Mouse (Mus musculus) heart, embryonic 15.5 days (tissue): ENCODE results near the gene Rasal3. TPM values are rescaled to one million over a fixed set of nuclear protein-coding genes. Genes with fewer than 3 reads are reported as not detected.

Source experiments
- ATAC-seq: fragments of 200-750 bp; cut with Nextera tagmentation; replicated peaks from 2 replicates; pipeline ENCODE4 v1.8.0; 2017; ENCODE audit warnings: low read depth, moderate TSS enrichment; ENCODE audit not compliant: insufficient number of reproducible peaks, insufficient read depth, low FRiP score
- H3K27ac ChIP-seq: fragments of 300-500 bp; sonication (generic); 2 replicates; pipeline ENCODE4 v1.5.1; 2015; ENCODE audit warnings: mild to moderate bottlenecking, inconsistent platforms
- H3K27me3 ChIP-seq: fragments of 300-500 bp; sonication (generic); 2 replicates; pipeline ENCODE4 v1.6.1; 2015; ENCODE audit warnings: inconsistent platforms
- H3K36me3 ChIP-seq: fragments of 300-500 bp; sonication (generic); 2 replicates; pipeline ENCODE4 v1.6.1; 2015; ENCODE audit warnings: mild to moderate bottlenecking, inconsistent platforms
- H3K4me1 ChIP-seq: fragments of 300-500 bp; sonication (generic); replicated peaks from 2 replicates; pipeline ENCODE4 v1.6.1; 2015; ENCODE audit warnings: inconsistent platforms
- H3K4me2 ChIP-seq: fragments of 300-500 bp; sonication (generic); 2 replicates; pipeline ENCODE4 v1.6.1; 2015; ENCODE audit warnings: inconsistent platforms, mild to moderate bottlenecking, moderate library complexity
- H3K4me3 ChIP-seq: fragments of 300-500 bp; sonication (generic); 2 replicates; pipeline ENCODE4 v1.5.1; 2015; ENCODE audit warnings: mild to moderate bottlenecking, inconsistent platforms
- H3K9ac ChIP-seq: fragments of 300-500 bp; sonication (generic); 2 replicates; pipeline ENCODE4 v1.6.1; 2015; ENCODE audit warnings: mild to moderate bottlenecking, inconsistent platforms
- H3K9me3 ChIP-seq: fragments of 300-500 bp; sonication (generic); replicated peaks from 2 replicates; pipeline ENCODE4 v1.6.1; 2016; ENCODE audit warnings: inconsistent platforms
- WGBS: fragments of 180-500 bp; shearing (Covaris S2); methylation state at CpG from one replicate; pipeline ENCODE4 v1.1.7; 2015; ENCODE audit warnings: mixed read lengths; 5-methylcytosine and 5-hydroxymethylcytosine counted together
- polyA plus RNA-seq: library from polyadenylated mRNA; unstranded; fragments of >200 nt; fragmentation: Nextera tagmentation; extraction: Ambion mirVana; gene quantifications from 2 replicates; pipeline ENCODE4 v1.2.1, GENCODE M21; 2015

The Rasal3 gene
- polyA plus RNA-seq, 1 experiment from 2014 or later = 1.9 TPM

DNA sequence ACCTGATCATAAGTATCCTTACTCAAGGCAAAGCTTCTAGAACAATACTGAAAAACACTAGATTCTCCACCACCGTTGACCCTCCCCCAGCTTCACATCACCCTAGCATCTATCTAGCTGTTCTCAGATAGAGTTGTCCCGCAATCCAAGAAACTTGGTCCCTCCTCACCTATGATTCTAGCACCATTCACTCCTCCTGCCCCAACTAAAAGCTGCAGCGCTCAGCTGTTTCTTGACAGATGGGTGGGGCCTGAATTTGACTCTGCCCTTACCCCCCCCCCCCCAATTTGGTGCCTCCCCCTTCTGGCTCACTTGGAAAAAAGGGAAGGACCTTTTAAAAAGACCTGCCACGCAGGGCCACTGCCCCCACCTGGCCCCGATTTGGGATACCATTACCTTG is 38.5 kb downstream of the Rasal3 start:
- Histone ChIP-seq H3K4me1 (peaks cover 32% of the 10 kb centered on the region), H3K27me3 (no peaks in the 10 kb centered on the region), H3K4me3 (peak overlapping the region; percentile 83), H3K9me3 (no peaks in the 10 kb centered on the region), H3K4me2 (peak overlapping the region; percentile 77), H3K36me3 (peaks cover 26% of the 10 kb centered on the region), H3K27ac (peak overlapping the region; percentile 75), H3K9ac (peak overlapping the region; percentile 42; the same call in 1 of the 2 replicates)
- ATAC-seq = no peak
- WGBS = 54% methylated on average over 5 of the region's 5 CpGs

DNA sequence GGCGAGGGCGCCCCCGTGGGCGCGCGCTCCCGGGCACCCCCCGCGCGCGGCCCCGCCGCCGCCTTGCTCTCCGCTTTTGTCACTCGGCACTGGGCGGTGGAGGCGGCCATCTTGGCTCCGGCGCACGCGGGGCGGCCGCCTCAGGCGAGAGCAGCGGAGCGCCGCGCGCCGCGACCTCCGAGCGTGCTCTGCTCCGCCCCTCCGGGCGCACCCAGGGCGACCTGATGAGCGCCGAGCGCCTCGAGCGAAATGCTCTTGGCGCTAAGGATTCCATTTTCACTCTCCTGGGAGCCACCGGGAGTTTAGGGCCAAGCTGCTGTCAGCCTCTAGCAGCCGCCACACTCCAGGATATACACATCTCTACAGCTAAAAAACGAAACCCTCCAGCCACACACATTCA is 39.1 kb downstream of the Rasal3 start:
- H3K27me3 ChIP-seq = no peaks in the 10 kb centered on the region
- peaks cover 31% of the 10 kb centered on the region for H3K36me3 ChIP-seq
- peak overlapping the region; percentile 77 for H3K4me2 ChIP-seq
- peak overlapping the region; percentile 83 for H3K4me3 ChIP-seq
- H3K27ac ChIP-seq = peak overlapping the region; percentile 77
- WGBS = under 1% methylated on average over 40 of the region's 47 CpGs
- H3K9me3 ChIP-seq = no peaks in the 10 kb centered on the region
- ATAC-seq = peak; percentile 93
- H3K9ac ChIP-seq = peak overlapping the region; percentile 96
- peaks cover 32% of the 10 kb centered on the region for H3K4me1 ChIP-seq

DNA sequence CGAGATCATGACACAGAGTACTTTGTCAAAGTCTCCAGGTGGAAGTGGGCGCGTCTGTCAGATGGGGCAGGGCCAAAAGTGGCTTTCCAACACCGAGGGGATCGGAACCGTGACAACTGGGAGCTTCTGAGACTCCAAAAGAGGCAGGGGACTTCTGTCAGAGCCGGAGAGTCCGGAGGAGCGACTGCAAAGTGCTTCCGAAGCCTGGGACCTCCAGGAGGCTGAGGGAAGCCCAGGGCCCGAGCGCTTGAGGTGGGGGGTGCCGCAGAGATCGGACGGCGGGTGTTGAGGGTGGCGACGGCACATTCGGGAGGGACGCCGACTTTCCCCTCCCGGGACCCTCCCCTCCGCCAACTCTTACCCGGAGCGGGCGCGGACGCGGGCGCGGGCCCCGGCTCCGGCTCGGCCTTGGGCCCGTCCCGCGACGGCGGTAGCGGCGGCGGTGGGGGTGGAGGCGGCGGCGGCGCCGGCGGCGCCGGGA is 39.5 kb downstream of the Rasal3 start:
- H3K36me3 ChIP-seq = peaks cover 36% of the 10 kb centered on the region
- peak overlapping the region; percentile 77 for H3K4me2 ChIP-seq
- peak overlapping the region; percentile 96 for H3K9ac ChIP-seq
- peak; percentile 52 for ATAC-seq
- H3K27me3 ChIP-seq = no peaks in the 10 kb centered on the region
- peak overlapping the region; percentile 83 for H3K4me3 ChIP-seq
- peaks cover 30% of the 10 kb centered on the region for H3K4me1 ChIP-seq
- peak overlapping the region; percentile 77 for H3K27ac ChIP-seq
- under 1% methylated on average over 47 of the region's 50 CpGs for WGBS
- no peaks in the 10 kb centered on the region for H3K9me3 ChIP-seq

DNA sequence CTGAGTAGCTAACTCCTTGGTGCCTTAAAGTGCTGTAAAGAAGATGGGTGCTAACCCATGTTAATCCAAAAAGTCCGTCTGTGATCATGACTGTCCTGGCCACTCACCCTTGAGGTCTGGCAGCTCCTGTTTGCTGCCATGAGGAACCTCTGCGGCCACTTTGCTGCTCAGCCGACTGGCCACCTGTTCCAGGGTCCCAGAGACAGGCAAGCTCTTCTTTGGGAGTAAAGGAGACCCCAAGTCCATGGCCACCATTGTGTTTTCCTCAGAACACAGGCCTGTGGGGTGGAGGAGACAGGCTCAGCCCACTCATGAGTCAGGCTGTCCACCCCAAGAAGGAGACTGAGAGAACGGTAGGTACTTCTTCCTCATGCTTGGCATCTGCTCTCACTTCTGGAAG is 40.7 kb downstream of the Rasal3 start:
- no peak for ATAC-seq
- Histone ChIP-seq H3K27me3 (no peaks in the 10 kb centered on the region), H3K4me2 (peak overlapping the region; percentile 77), H3K4me1 (peaks cover 27% of the 10 kb centered on the region), H3K9ac (peak overlapping the region; percentile 96; the same call in 1 of the 2 replicates), H3K27ac (no peak overlapping the region), H3K9me3 (no peaks in the 10 kb centered on the region), H3K4me3 (peak overlapping the region; percentile 83), H3K36me3 (peaks cover 47% of the 10 kb centered on the region)
- WGBS = 81% methylated on average over 4 of the region's 4 CpGs

DNA sequence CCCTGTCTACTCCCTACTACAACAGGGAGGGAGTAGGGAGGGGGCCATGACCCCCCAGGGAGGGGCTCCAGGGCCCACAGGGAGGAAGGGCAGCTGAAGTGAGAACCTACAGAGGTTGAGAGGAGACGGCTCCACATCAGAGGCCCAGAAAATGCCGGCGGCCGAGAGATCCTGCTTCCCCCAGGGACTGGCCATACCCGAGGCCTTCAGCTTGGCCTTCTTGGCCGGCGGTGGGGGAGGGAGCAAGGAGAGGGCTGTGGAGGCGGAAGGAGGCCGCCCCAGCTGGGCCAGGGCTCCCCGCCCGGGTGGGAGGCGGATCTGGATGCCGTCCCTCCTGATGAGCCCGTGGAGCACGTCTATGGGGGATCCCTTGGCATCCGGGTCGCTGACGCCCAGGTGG is 43.5 kb downstream of the Rasal3 start:
- no peak overlapping the region for H3K4me2 ChIP-seq
- H3K9ac ChIP-seq = no peak overlapping the region
- H3K4me1 ChIP-seq = peaks cover 23% of the 10 kb centered on the region
- peaks cover 75% of the 10 kb centered on the region for H3K36me3 ChIP-seq
- no peaks in the 10 kb centered on the region for H3K9me3 ChIP-seq
- H3K27me3 ChIP-seq = no peaks in the 10 kb centered on the region
- no peak overlapping the region for H3K4me3 ChIP-seq
- 84% methylated on average over 18 of the region's 18 CpGs for WGBS
- no peak overlapping the region for H3K27ac ChIP-seq
- ATAC-seq = no peak

DNA sequence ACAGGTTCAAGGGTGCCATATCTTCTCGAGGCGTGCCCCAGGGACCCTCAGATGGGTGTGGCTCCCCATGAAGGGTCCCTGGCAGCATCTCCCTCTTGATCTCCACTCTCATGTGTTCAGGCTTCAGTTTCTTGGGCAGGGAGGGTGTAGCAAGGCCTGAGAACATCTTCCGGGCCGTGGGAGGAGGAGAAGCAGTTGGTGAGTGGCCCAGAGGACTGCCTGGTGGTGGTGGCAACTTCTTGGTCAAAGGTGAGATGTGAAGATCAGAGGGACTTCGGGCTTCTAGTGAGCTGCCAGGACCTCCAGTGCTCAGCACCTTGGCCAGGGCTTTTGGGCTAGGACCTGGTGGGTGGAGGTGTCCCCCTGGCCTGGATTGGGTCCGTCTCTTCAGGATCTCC is 44.4 kb downstream of the Rasal3 start:
- Histone ChIP-seq H3K9ac (no peak overlapping the region), H3K4me1 (peaks cover 26% of the 10 kb centered on the region), H3K27me3 (no peaks in the 10 kb centered on the region), H3K36me3 (peaks cover 82% of the 10 kb centered on the region), H3K9me3 (no peaks in the 10 kb centered on the region), H3K4me2 (no peak overlapping the region), H3K27ac (no peak overlapping the region), H3K4me3 (no peak overlapping the region)
- 89% methylated on average over 6 of the region's 6 CpGs for WGBS
- ATAC-seq = no peak

DNA sequence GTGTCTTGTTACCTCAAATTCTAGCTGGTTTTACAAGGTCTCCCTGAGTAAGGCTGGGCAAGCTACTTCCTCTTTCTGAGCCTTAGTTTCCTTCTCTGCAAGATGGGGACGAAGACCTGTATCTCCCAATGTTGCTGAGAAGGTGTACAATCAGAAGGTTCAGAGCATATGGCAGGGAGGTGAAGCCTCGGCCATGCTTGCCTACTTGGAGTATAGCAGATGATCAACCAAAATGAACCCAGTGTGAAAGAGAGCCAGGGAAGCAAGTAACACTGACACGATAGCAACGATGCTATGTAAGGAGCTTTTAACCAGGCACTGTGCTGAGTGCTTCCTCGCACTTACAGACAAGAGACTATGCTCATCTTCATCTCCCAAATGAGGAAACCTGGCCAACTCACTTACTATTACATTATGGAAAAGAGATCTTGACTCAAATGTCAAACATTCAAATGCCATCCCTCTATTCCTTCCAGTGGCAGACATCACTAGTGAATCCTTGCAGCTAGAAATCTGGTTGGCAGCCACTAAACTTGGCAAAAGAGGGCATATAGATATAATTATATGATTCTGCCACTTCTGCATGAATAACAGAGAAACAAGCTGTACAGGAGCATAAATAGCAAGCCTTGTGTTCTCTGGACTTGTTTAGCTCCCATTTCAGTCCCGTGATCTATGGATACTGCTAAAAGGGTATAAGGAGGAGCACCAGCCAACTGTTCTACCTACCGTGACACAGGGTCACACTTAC is 45.0 kb downstream of the Rasal3 start:
- Histone ChIP-seq H3K4me2 (no peak overlapping the region), H3K36me3 (peaks cover 82% of the 10 kb centered on the region)
- WGBS = 89% methylated on average over 7 of the region's 7 CpGs

DNA sequence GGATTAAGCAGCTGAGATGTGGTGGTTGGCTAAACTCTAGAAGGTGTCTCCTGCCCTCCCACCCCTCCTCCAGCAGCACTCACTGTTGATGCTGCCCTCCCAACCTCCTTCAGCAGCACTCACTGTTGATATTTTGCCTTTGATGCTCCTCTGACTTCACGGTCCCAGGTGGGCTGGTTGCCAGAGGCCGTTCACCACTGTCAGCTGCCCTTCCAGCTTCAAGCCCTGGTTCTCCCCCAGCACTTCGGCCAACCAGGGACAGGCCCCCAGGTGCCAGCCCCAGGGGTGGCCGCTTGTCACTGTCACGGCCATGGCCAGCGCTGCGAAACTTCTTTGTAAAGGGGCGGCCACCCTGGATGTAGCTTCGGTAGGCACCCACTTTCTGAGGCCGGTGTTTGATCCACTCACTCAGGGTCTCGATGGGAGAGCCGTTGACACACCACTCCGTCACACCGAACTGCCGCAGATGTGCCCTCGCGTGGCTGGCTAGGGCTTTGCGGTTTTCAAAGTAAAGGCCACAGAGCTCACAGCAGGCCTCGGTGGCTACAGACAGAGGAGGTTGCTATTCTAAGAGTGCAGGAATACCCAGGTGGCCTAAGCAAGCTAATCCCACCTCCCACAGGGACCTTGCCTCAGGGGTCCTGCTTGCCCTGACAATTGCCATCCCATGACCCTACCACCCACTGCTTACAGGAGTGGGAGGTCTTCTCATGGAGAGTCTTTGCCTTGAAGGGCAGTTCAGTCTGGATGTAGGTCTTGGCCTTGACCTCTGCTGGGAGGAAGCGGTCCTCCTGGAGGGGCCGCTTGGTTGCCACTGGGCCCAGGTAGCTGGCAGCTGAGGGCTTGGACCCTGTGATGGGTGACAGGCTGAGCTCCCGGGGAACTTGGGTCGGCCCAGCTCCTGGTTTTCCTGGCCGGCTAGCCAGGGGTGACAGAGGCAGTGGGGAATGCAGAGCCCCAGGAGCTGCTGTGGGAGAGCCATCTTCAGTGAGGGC is 46.3 kb downstream of the Rasal3 start:
- H3K4me2 ChIP-seq = no peak overlapping the region
- peaks cover 18% of the 10 kb centered on the region for H3K4me1 ChIP-seq
- H3K9ac ChIP-seq = no peak overlapping the region
- no peaks in the 10 kb centered on the region for H3K27me3 ChIP-seq
- no peak overlapping the region for H3K27ac ChIP-seq
- H3K9me3 ChIP-seq = no peaks in the 10 kb centered on the region
- no peak overlapping the region for H3K4me3 ChIP-seq
- H3K36me3 ChIP-seq = peaks cover 77% of the 10 kb centered on the region
- 81% methylated on average over 24 of the region's 24 CpGs for WGBS
- no peak for ATAC-seq

More for the DNA sequence above, 45.0 kb downstream of the Rasal3 start:
- no peaks in the 10 kb centered on the region for H3K9me3 ChIP-seq
- H3K9ac ChIP-seq = no peak overlapping the region
- no peak overlapping the region for H3K27ac ChIP-seq
- H3K4me1 ChIP-seq = peaks cover 29% of the 10 kb centered on the region
- no peak for ATAC-seq
- H3K27me3 ChIP-seq = no peaks in the 10 kb centered on the region
- H3K4me3 ChIP-seq = no peak overlapping the region

DNA sequence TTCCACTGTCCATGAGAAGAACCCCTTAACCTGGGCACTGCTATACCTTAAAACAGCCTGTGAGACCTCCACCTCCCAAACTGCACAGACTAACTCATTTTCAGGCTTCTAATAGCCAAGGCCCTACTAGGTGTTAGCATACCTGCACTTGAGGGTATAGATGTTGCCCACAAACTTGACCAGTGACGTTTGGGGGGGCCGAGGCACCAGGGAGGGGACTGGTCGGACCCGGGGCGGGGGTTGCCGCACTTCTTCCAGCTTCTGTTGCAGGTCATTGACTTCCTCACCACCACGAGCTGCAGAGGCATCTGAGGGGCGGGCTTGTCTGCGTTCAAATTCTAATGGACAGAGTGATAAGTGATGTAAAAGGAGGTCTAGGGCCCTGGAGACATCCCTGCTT is 47.1 kb downstream of the Rasal3 start:
- H3K36me3 ChIP-seq = peaks cover 70% of the 10 kb centered on the region
- WGBS = 88% methylated on average over 9 of the region's 9 CpGs
- no peak overlapping the region for H3K4me2 ChIP-seq
- ATAC-seq = no peak
- peaks cover 15% of the 10 kb centered on the region for H3K4me1 ChIP-seq
- no peaks in the 10 kb centered on the region for H3K9me3 ChIP-seq
- H3K27ac ChIP-seq = no peak overlapping the region
- H3K9ac ChIP-seq = no peak overlapping the region
- H3K4me3 ChIP-seq = no peak overlapping the region
- H3K27me3 ChIP-seq = no peaks in the 10 kb centered on the region

DNA sequence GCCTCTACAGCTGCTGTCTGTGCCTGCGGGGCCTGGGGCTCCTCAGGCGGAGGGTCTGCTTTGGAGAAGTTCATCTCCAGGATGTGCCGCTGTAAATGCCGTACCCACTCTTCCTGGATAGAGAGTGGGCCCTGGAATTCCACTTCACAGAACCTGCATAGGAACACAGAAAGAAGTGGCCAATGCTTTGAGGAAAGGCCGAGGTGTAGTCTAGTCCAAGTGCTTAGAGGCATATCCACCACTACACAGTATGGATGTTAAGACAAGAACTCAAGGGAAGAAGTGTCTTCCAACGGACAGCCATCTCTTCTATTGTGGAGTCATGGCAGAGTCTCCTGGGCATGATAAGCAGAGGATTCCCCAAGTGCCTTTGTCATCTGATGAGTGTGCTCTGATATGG is 48.4 kb downstream of the Rasal3 start:
- ATAC-seq = no peak
- peaks cover 58% of the 10 kb centered on the region for H3K36me3 ChIP-seq
- WGBS = 90% methylated on average over 6 of the region's 6 CpGs

DNA sequence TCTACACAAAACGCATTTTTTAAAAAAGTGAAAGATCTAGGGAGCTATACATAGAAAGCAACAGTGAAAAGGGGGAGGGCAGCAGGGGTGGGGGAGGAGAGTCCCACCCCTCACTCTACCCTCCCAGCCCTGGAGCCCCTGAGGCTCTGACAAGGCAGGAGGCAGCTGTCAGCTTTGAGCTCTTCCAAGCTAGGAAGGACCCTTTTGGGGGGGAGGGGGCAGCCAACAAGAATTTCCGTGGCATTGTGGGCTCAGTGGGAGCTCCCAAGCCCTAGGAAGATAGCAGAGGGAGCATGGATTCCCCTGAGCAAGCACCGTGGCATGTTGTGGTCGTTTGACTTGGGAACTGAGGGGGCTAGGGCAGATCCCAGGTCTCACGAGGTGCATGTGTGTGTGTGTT is 49.2 kb downstream of the Rasal3 start:
- Histone ChIP-seq H3K27me3 (no peaks in the 10 kb centered on the region), H3K27ac (peak overlapping the region; percentile 56)
- no peak for ATAC-seq

More for the DNA sequence above, 48.4 kb downstream of the Rasal3 start:
- H3K9me3 ChIP-seq = no peaks in the 10 kb centered on the region
- no peak overlapping the region for H3K9ac ChIP-seq
- no peak overlapping the region for H3K27ac ChIP-seq
- peaks cover 20% of the 10 kb centered on the region for H3K4me1 ChIP-seq
- H3K27me3 ChIP-seq = no peaks in the 10 kb centered on the region
- H3K4me3 ChIP-seq = no peak overlapping the region
- H3K4me2 ChIP-seq = no peak overlapping the region

More for the DNA sequence above, 49.2 kb downstream of the Rasal3 start:
- Histone ChIP-seq H3K36me3 (peaks cover 50% of the 10 kb centered on the region), H3K4me2 (no peak overlapping the region), H3K4me1 (peaks cover 23% of the 10 kb centered on the region), H3K4me3 (no peak overlapping the region), H3K9ac (no peak overlapping the region), H3K9me3 (no peaks in the 10 kb centered on the region)
- 55% methylated on average over 5 of the region's 5 CpGs for WGBS
